In the genomic region with DNA sequence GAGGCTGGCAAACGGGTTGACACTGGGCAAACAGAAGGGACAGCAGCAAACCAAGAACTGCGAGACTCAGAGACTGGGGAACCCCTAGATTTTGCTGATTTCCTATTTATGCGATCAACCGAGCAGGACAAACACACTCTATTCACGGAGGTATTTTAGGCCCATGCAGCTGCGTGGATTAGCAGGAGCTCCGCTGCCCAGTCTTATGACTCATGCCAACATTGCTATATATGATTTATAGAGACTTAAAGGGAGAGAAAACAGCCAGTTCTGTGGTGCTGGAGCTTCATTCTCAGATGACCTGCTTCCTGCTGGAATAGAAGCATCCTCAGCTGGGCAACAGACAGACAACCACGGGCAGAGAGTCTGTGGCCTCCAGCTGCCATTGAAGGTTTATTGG, we compare ENCODE assay signal across 24 mouse cellular contexts.
A peak's percentile ranks its signal among the peaks of the same experiment; 100 is the strongest.
DNase-seq lines count a peak whose midpoint lies in the region; ATAC-seq and TF ChIP-seq lines count a peak whose summit lies in the region.
"Had no signal": no experiment of that assay in that cellular context is flagged by ENCODE, and none has a peak within 500 bp of the region (broad histone marks: within the 10 kb centered on the region; RNA-seq: fewer than 3 reads in every experiment).

No protein-coding gene starts in this region.

- TF ChIP-seq CTCF in brain, embryonic 14.5 days (IDR thresholded peaks at IDR 0.05; ENCODE audit: borderline replicate concordance, extremely low read depth, insufficient read depth, insufficient read length) = no peak
- TF ChIP-seq CTCF in left cerebral cortex, adult 2 months (IDR thresholded peaks at IDR 0.05) = no peak

- no peak overlapping the region for H3K9ac ChIP-seq in midbrain, embryonic 16.5 days (ENCODE audit: low read depth, low read length)
- H3K9ac ChIP-seq in midbrain, embryonic 11.5 days (ENCODE audit: low read length) = no peak overlapping the region
- H3K9ac ChIP-seq: embryonic facial prominence, embryonic 15.5 days; limb, embryonic 12.5 days; liver, postnatal 0 days; neural tube, embryonic 12.5 days had no signal

- no peaks in the 10 kb centered on the region for H3K36me3 ChIP-seq in midbrain, embryonic 10.5 days
- H3K36me3 ChIP-seq in midbrain, embryonic 16.5 days (ENCODE audit: control insufficient read depth, insufficient read depth, low read length) = no peaks in the 10 kb centered on the region
- H3K36me3 ChIP-seq in midbrain, embryonic 11.5 days (ENCODE audit: control insufficient read depth, insufficient read depth, low read length) = no peaks in the 10 kb centered on the region
- H3K36me3 ChIP-seq: embryonic facial prominence, embryonic 15.5 days; heart, embryonic 10.5 days; limb, embryonic 12.5 days; midbrain, embryonic 13.5 days; neural tube, embryonic 12.5 days had no signal

- H3K27me3 ChIP-seq in midbrain, embryonic 10.5 days (ENCODE audit: low read depth, poor library complexity, severe bottlenecking) = no peaks in the 10 kb centered on the region
- no peaks in the 10 kb centered on the region for H3K27me3 ChIP-seq in midbrain, embryonic 16.5 days (ENCODE audit: control insufficient read depth, insufficient read depth, low read depth, low read length)
- H3K27me3 ChIP-seq in midbrain, embryonic 11.5 days (ENCODE audit: control insufficient read depth, insufficient read depth, low read length) = no peaks in the 10 kb centered on the region
- H3K27me3 ChIP-seq: embryonic facial prominence, embryonic 15.5 days; limb, embryonic 12.5 days; midbrain, embryonic 13.5 days; neural tube, embryonic 12.5 days had no signal

- H3K4me3 ChIP-seq in midbrain, embryonic 10.5 days = no peak overlapping the region
- no peak overlapping the region for H3K4me3 ChIP-seq in midbrain, embryonic 16.5 days (ENCODE audit: low read depth, low read length)
- no peak overlapping the region for H3K4me3 ChIP-seq in midbrain, embryonic 11.5 days (ENCODE audit: low read depth, low read length)
- no peak overlapping the region for H3K4me3 ChIP-seq in left cerebral cortex, adult 2 months
- H3K4me3 ChIP-seq: embryonic facial prominence, embryonic 15.5 days; heart, embryonic 10.5 days; layer of hippocampus, adult 2 months; limb, embryonic 12.5 days; midbrain, embryonic 13.5 days; neural tube, embryonic 12.5 days had no signal

- DNase-seq in midbrain, embryonic 10.5 days (ENCODE audit: low spot score) = no peak
- peak; percentile 19 to 30 for DNase-seq in B cell, adult 2 months
- peak; percentile 13 for DNase-seq in brain, embryonic 14.5 days (ENCODE audit: low read depth)
- peak; percentile 41 for DNase-seq in telencephalon, adult 2 months (ENCODE audit: low read depth, low spot score)
- no peak for DNase-seq in midbrain, embryonic 11.5 days (ENCODE audit: low spot score, missing footprints)
- no peak for DNase-seq in left cerebral cortex, adult 2 months (ENCODE audit: extremely low spot score in 1 of 2, low spot score in 2 of 2)
- DNase-seq: adrenal gland, postnatal 10 days; cerebellum, adult 8-10 months; kidney, postnatal 25 days; layer of hippocampus, postnatal 36 days; liver, postnatal 0 days; lung, postnatal 10 days; thymus, postnatal 14 days had no signal

- H3K27ac ChIP-seq in midbrain, embryonic 10.5 days (replicated peaks) = peak overlapping the region; percentile 19; the same call in 1 of the 2 replicates
- H3K27ac ChIP-seq in midbrain, embryonic 16.5 days (ENCODE audit: low read length) = no peak overlapping the region
- H3K27ac ChIP-seq in midbrain, embryonic 11.5 days (ENCODE audit: low read depth, low read length) = no peak overlapping the region
- H3K27ac ChIP-seq in left cerebral cortex, adult 2 months = no peak overlapping the region
- H3K27ac ChIP-seq: embryonic facial prominence, embryonic 15.5 days; heart, embryonic 10.5 days; layer of hippocampus, adult 2 months; limb, embryonic 12.5 days; midbrain, embryonic 13.5 days; neural tube, embryonic 12.5 days had no signal

- no peak overlapping the region for H3K4me2 ChIP-seq in midbrain, embryonic 16.5 days (ENCODE audit: low read length)
- H3K4me2 ChIP-seq in midbrain, embryonic 11.5 days = no peak overlapping the region
- H3K4me2 ChIP-seq: embryonic facial prominence, embryonic 15.5 days; limb, embryonic 12.5 days; liver, embryonic 11.5 days; midbrain, embryonic 13.5 days; neural tube, embryonic 12.5 days had no signal

- peaks cover 42% of the 10 kb centered on the region for H3K4me1 ChIP-seq in midbrain, embryonic 10.5 days
- peaks cover 20% of the 10 kb centered on the region for H3K4me1 ChIP-seq in midbrain, embryonic 16.5 days (ENCODE audit: control insufficient read depth, insufficient read depth, low read length)
- peaks cover 25% of the 10 kb centered on the region for H3K4me1 ChIP-seq in midbrain, embryonic 11.5 days (ENCODE audit: control insufficient read depth, insufficient read depth, low read length)

- no peak for ATAC-seq in midbrain, embryonic 16.5 days
- ATAC-seq in midbrain, embryonic 11.5 days (ENCODE audit: low FRiP score) = no peak
- ATAC-seq: CD4-positive, CD25-positive, alpha-beta regulatory T cell, adult 4 months; hindbrain, embryonic 16.5 days; intestine, embryonic 16.5 days; liver, postnatal 0 days; midbrain, embryonic 13.5 days had no signal

- intact Hi-C loops in left cerebral cortex, adult 2 months (cut with DNase I) = loop anchor here (5.0 kb wide), 1 partner anchor 74 kb away; no protein-coding TSS in a partner anchor

- WGBS in midbrain, embryonic 10.5 days = 77% methylated on average over 8 of the region's 8 CpGs
- WGBS in midbrain, embryonic 16.5 days = 64% methylated on average over 8 of the region's 8 CpGs
- WGBS in midbrain, embryonic 11.5 days = 75% methylated on average over 8 of the region's 8 CpGs

- H3K9me3 ChIP-seq in midbrain, embryonic 10.5 days (replicated peaks) = no peaks in the 10 kb centered on the region
- no peaks in the 10 kb centered on the region for H3K9me3 ChIP-seq in midbrain, embryonic 16.5 days (replicated peaks; ENCODE audit: control insufficient read depth, low read length, poor library complexity, severe bottlenecking)
- no peaks in the 10 kb centered on the region for H3K9me3 ChIP-seq in midbrain, embryonic 11.5 days (ENCODE audit: control insufficient read depth, low read length)
- H3K9me3 ChIP-seq: embryonic facial prominence, embryonic 15.5 days; heart, embryonic 10.5 days; limb, embryonic 12.5 days; midbrain, embryonic 13.5 days; neural tube, embryonic 12.5 days had no signal

- TF ChIP-seq POLR2A in brain, embryonic 14.5 days (IDR thresholded peaks at IDR 0.05; ENCODE audit: borderline replicate concordance, extremely low read depth, insufficient read depth, insufficient read length, poor library complexity, severe bottlenecking) = no peak

Comparison
In these comparisons a context has a peak if more than half of its experiments do, and no peak if none do; other contexts are left out.
1. DNase-seq: peak in B cell, adult 2 months (2 of 2), brain, embryonic 14.5 days (single experiment) and telencephalon, adult 2 months (single experiment); none in midbrain, embryonic 10.5 days (single experiment), midbrain, embryonic 11.5 days (single experiment) and left cerebral cortex, adult 2 months (0 of 2).